Mouse (Mus musculus) small intestine, adult 2 months (tissue): ENCODE measurements around the gene Pan2.

Experiments
- CTCF ChIP-seq: fragments of 200-500 bp; IDR thresholded peaks from 2 replicates; pipeline ENCODE4 v1.5.1; 2012; ENCODE audit warnings: low read depth, mild to moderate bottlenecking, control low read depth, inconsistent platforms, low read length, moderate library complexity, mixed read lengths; ENCODE audit not compliant: insufficient replicate concordance, insufficient read length; ENCODE audit errors: extremely low read depth
- POLR2A ChIP-seq: fragments of 200-500 bp; IDR thresholded peaks from 2 replicates; pipeline ENCODE4 v1.6.1; 2012; ENCODE audit warnings: low read depth, mild to moderate bottlenecking, control low read depth, inconsistent platforms, low read length, moderate library complexity

- TF ChIP-seq CTCF (no peak), POLR2A (no peak)
These were observed 43.2 kb upstream of the Pan2 start for GRCm38 (mm10) chr10:128259946-128260345.
